Mouse (Mus musculus): ENCODE measurements around the gene Mss51. TPM values are rescaled to one million over a fixed set of nuclear protein-coding genes. Genes with fewer than 3 reads are reported as not detected.

Gene Mss51
- total RNA-seq (2021): 1 to 10 TPM; 1.7 to 1.8 TPM
- long read RNA-seq, partial matches to known transcripts: 0 of 1 reads
- long read RNA-seq, other reads (novel, unspliced or antisense): 1 of 1 reads

DNA sequence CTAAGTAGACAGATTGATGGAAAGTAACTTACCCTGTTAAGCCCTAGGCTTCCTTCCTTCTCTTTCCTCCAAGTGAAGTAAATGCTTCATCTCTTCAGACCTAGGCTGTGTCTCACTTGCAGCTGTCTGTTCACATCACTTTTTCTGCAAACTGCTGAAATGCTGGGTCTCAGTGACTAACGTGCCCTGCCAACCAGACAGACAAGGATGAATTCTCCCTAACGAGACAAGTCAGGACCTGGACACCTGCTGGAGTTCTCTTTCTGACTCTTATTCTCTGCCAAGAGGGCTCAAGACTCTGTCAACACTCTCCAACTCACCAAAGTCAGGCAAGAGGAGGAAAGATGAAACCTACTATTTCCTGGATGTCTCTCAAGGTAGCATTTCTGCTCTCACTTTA lies at the start of gene Mss51:
Gene Mss51 (minus strand): TSS at position 299 of the 400 bp plus-strand sequence.
- no peak for DNase-seq (ENCODE audit: low spot score in 2 of 2)

DNA sequence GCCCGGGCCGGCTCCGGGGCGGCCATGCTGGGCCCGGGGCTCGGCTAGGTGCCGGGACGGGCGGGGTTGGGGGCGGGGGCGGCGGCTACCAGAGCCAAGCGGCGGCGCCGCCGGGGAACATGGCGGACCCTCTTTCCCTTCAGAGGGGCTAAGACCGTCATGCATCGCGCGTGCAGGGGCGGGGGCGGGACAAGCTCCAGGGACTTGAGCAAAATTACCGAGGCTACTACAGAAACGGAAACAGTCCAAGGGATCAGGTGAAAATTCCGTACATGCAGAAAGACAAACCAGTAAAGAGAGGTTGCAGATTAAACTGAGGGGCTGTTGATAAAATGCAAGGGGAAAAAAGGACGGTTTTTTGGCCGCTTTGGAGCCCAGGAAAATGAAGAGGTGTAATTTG lies 49.7 kb upstream of the Mss51 start, which contains the start of gene Ppp3cb:
Gene Ppp3cb (minus strand): TSS at position 159 of the 400 bp plus-strand sequence.
- peak; percentile 70 to 82 for DNase-seq (ENCODE audit: low spot score in 2 of 2)

DNA sequence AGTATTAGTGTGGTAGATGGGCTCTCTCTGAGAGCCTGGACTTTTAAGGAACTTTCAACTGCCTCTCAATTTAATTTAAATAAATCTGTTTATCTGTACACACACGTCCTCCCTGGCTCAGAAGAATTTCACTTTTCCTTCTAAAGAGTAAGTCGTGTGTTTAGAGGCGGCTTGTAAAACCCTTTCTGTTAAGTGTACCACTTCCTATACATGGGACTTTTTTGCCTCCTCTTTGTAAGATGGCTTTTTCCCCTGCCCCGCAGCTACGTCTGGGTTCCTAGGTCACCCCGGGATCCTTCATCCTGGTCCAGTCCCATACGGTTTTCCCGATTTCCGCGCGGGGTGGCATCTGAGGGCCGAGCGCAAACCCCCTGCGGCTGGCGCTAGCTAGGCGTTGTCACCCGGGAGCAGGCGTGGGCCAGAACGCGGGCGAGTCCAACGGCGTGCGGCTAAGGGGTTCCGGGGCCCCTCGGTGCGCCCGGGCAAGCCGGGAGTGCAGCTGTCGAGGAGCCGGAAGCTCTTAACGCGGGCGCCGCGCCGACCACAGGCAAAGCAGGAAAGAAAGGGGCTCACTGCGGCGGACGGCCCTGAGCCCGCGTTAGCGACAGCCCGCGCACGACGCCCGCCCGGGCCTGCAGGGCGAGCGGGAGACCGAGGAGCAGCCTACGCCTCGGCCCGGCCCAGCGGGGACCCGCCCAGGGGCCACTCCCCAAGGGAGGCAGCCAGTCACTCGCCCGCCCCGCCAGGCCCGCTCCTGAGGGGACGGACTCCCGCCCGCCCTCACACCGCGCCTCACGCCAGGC lies 49.0 kb upstream of the Mss51 start:
- peak; percentile 79 to 86 for DNase-seq (ENCODE audit: low spot score in 2 of 2)

GRCm38 (mm10) chr14:20544467-20545411 lies 48.0 kb upstream of the Mss51 start:
- DNase-seq (ENCODE audit: low spot score in 2 of 2): no peak

GRCm38 (mm10) chr14:20529643-20530042 lies 32.9 kb upstream of the Mss51 start:
- DNase-seq (ENCODE audit: low spot score in 2 of 2): no peak

DNA sequence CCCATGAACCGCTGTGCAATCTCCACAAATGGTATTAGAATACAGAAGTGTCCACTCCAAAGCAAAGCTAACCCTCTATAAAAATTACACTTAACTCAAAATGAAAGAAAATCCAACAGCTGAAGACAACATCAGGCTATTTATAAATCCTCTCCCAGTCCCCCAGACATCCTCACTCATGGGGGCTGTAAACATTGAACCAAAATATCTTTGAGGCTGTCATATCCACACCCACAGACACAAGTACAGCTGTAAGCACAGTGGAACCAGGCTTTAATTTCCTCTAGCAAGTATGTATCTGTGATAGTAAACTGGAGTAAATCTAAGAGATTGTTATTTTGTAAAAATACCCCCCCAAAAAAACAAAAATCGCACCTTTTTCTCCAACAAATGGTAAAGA lies 23.5 kb upstream of the Mss51 start:
- DNase-seq (ENCODE audit: low spot score in 2 of 2): no peak

DNA sequence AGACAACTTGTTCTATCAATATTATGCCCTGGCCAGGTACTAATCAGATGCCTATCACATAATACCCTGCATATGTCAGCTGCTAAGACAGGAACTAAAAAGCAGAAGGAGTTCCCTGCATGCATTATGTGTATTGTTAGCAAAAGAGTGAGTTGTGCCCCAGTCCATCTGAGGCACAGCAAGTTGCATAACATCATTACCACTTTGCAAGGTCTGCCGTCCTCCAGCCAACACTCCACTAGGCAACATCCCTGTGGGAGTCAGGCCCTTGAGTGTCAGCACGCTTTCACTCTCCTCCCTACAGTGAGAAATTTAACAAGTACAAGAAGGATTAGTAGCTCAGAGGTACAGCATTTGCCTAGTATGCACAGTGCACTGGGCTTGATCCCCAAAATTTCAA lies 11.7 kb upstream of the Mss51 start:
- no peak for DNase-seq (ENCODE audit: low spot score in 2 of 2)

GRCm38 (mm10) chr14:20502966-20503365 lies 6.3 kb upstream of the Mss51 start:
- no peak for DNase-seq (ENCODE audit: low spot score in 2 of 2)

DNA sequence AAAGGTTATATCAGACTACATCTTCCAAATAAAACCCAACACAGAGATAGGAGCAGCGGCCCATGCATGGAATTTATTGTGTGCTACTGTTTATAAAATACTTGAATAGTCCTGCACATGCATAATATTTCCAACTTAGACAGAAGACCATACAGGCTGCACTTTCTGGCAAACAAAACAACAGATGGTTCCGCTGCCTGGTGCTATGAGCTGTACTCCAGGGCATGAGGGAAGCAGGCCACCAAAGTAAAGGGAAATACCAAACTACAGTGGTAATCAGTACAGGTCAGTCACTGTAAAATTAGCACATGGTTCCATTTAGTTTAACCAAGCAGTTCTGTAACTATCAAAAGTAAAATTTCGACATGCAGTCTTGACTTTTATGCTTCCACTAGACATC lies 3.3 kb upstream of the Mss51 start:
- DNase-seq (ENCODE audit: low spot score in 2 of 2): no peak

GRCm38 (mm10) chr14:20486031-20486430 lies 10.7 kb downstream of the Mss51 start:
- DNase-seq (ENCODE audit: low spot score in 2 of 2): no peak

GRCm38 (mm10) chr14:20482051-20482751 lies 14.5 kb downstream of the Mss51 start:
- DNase-seq (ENCODE audit: low spot score in 2 of 2): no peak

- no peak for DNase-seq (ENCODE audit: low spot score in 2 of 2)
Observed at GRCm38 (mm10) chr14:20481211-20481610, 15.5 kb downstream of the Mss51 start.

DNA sequence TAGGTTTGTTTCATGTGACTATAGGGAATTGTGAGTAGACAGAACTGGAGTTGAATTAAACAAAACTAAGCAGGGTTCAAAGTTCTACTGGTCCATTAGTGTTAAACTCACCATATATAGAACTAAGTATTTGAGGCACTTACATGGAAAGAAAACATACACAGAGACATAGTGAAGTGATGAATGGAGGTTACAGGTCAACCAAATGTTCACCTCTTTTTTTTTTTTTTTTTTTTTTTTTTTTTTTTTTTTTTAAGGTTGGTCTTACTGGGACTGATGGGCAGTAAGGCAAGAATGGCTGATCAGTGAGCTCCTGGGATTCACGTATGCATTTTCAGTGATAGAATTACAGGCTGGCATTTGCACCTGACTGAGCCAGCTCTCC lies 16.5 kb downstream of the Mss51 start:
- DNase-seq (ENCODE audit: low spot score in 2 of 2): no peak

GRCm38 (mm10) chr14:20479291-20480194 lies 17.2 kb downstream of the Mss51 start, which contains the start of gene Anxa7:
TSS of gene Anxa7 (minus strand) at chr14:20480133.
- peak; percentile 36 to 69 for DNase-seq (ENCODE audit: low spot score in 2 of 2)

- DNase-seq (ENCODE audit: low spot score in 2 of 2): no peak
Observed at GRCm38 (mm10) chr14:20478801-20479200, 17.9 kb downstream of the Mss51 start.

GRCm38 (mm10) chr14:20478385-20478784 lies 18.3 kb downstream of the Mss51 start:
- no peak for DNase-seq (ENCODE audit: low spot score in 2 of 2)

DNA sequence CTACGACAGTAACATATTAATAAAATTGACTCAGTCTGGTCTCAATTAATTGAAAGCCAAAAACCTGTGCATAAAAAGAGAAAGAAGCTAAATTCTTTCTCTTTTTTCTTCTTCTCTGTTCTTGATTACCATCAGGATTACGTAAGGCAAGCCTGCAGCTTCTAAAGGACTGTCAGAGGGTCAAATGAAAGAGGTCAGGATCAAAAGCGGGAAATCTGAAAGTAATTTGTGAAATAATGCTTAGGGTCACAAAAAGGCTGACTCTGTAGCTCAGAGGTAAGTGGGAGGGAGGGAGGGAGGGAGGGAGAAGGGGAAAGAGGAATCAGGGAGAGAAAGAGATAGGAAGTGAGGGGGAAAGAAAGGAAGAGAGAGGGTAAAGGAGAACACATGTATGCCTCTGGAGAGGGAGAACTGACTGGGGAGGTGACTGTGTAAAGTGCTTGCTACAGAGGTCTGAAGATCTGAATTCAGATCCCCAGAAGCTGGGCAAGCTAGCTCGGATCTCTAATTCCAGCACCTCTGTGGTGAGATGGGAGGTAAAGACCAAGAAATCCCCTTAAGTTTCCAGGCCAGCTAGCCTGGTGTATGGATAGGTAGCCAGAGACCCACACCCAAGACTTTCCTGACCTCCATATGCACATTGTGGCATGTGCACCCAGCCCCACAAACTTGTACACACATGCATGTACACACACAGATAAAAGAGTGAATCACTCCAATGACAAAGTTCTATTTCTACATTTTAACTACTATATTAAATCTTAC lies 19.3 kb downstream of the Mss51 start:
- no peak for DNase-seq (ENCODE audit: low spot score in 2 of 2)

DNA sequence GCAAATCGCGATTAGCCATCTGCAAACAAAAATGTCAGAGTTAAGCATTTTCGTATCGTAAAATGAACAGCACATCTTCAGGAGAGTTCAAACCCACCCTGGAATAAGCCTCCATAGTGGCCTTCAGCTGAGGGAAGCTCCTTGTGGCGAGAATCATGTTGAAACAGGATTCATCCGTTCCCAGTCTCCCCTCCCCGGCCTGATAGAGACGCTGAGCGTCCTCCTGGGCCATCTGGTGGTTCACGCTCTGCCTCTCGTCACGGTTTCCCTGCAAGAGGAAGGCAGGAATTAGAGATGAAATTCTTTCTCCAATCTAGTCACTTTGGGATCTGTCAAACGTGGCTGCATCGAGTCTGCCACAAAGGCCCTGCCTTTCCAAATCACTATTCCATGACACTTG lies 36.5 kb downstream of the Mss51 start:
- DNase-seq (ENCODE audit: low spot score in 2 of 2): no peak

- no peak for DNase-seq (ENCODE audit: low spot score in 2 of 2)
Observed at GRCm38 (mm10) chr14:20458378-20458777, 38.3 kb downstream of the Mss51 start.
